Mouse (Mus musculus) thymus, postnatal 10 days (tissue): ENCODE results near the gene Fam208a.
A peak's percentile ranks its signal among the peaks of the same experiment; 100 is the strongest.

Experiments
- DNase-seq, 2 experiments: peaks; one replicate each; pipeline ENCODE4 v3.0.0; 2021; ENCODE audit warnings: low spot score in 2 of 2

Gene Fam208a

DNA sequence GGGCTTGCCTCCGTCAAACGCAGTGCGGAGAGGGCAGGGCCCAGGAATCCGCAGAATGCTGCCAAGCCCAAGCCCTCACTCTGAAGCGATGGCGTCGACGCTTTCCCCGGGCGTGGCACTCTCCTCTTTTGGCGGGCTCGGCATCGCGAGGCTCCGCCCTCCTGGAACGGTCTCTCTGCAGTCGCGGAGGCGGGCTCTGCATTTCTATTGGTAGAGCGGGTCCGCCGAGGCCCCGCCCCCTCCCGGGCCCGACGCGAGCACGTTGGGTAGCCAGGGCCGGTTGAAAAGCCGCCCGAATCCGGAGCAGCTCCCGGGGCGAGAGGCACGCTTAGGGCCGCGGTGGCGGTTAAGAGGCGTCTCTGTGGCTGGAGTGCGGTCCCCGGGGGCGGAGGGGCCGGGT lies at the start of gene Fam208a:
TSS of gene Fam208a (plus strand) at position 262 of the 400 bp plus-strand sequence.
- peak; percentile 91 to 94 for DNase-seq

GRCm38 (mm10) chr14:27379404-27379803 lies 49.2 kb upstream of the Fam208a start:
- DNase-seq, result no peak

DNA sequence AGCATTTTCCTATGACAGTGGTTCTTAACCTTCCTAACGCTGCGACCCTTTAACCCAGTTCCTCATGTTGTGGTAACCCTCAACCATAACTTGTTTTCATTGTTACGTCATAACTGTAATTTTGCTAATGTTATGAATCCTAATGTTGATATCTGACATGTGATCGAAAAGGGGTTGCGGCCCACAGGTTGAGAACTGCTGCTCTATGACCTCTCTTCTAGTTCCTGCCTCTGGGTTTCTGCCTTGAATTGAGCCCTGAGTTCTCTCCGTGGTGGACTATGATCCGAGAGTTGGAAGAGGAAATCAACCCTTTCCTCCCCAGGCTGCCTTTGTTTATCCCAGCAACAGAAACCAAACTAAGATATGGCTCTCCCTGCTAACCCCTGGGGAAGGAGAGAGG lies 47.2 kb upstream of the Fam208a start:
- no peak for DNase-seq

DNA sequence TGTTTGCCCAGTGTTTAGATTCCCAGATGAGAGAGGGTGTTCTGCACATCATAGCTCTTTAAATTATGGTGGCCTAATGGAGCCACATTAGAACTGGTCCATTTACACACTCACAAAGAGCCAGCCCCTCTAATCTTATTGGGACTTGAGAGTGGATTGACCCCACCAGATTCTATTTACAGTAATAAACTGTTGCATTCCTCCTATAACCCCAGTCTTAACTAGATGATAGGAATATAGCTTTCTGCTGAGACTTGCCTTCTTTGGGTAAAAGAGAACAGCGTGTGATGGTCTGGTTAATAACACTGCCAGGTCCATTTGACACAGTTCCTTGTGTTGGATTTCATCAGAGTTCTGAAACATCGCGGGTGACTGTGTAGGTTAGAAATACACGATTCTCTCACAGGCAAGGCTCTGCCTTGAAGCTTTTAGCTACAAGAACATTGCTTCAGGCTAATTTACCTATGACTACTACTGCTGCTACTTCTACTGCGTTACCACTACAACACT lies 45.3 kb upstream of the Fam208a start:
- no peak for DNase-seq

DNA sequence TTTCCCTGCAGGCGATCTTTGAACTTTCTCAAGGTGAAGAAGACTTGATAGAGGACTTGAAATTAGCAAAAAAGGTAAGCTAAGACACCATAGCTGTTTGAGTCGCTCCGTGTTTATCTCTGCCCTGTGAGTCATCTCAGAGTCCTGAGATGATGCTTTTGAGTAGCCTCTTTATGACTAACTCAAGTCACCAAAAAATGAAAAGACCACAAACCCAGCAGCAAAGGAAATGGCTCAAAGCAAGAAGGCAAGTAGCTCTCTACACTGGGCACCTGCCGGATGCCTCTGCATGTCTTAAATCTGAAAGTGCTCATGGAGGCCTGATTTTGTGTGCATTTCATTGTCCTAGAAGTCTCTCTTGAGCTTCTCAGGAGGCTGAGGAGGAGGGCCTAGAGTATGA lies 44.5 kb upstream of the Fam208a start:
- no peak for DNase-seq

GRCm38 (mm10) chr14:27388616-27389015 lies 40.0 kb upstream of the Fam208a start:
- DNase-seq, result no peak

DNA sequence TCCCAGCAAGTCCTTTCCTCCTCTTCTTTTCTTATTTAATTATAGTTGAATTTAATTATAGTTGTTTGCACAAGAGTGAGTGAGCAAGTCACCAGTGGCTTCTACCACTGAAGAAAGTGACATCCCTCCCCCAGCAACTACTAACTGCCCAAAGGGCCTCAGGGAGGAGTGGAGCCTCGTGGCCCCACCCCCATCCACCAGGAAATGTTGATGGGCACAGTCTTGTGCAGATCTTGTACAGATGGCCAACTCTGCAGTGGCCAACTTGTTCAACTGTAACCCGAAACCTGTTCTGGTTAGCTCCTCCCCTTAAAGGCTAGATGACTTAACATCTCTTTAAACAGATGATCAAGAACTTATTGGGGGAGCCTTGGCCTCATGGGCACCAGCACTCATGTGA lies 38.9 kb upstream of the Fam208a start:
- DNase-seq, result no peak

DNA sequence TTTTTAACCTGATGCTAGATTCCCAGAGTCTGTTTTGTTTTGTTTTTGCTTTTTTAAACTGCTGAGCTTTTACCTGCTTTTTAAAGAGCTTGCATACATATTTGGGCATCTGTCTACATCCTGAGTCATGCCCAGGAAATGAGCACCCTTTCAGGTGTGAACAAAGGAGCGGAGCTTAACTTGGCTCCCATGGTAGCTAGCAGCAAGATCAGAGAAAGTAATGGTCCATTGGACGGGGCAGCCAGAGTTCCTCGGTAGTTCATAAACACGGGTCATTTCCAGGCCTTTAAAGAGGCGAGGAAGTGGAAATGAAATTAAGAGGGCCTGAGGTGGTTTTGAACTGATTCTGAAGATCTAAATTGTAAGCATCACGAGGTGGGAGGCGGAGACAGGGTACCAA lies 38.0 kb upstream of the Fam208a start:
- DNase-seq, result no peak

DNA sequence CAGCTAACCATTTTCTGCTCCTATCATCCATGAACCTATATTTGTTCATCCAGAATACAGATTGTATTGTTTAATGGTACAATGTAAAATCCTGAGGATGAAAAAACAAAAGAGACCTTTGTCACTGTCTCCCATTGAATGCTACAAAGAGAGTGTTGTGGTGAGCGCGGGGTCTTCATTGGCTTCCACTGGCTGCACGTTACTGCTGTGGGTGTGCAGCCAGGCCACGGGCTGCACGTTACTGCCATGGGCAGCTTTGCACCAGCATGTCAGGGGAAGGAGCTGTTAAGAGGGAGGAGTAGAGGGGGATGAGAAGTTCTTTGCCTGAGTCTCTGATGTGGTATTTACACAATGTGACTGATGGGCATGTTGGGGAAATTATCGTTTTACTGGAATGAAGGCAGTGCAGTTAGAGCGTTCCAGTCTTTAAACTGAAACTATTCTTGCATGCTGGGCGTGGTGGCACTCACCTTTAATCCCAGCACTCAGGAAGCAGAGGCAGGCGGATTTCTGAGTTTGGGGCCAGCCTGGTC lies 36.8 kb upstream of the Fam208a start:
- DNase-seq, result no peak

- DNase-seq, result no peak
Observed at GRCm38 (mm10) chr14:27392660-27393059, 36.0 kb upstream of the Fam208a start.

DNA sequence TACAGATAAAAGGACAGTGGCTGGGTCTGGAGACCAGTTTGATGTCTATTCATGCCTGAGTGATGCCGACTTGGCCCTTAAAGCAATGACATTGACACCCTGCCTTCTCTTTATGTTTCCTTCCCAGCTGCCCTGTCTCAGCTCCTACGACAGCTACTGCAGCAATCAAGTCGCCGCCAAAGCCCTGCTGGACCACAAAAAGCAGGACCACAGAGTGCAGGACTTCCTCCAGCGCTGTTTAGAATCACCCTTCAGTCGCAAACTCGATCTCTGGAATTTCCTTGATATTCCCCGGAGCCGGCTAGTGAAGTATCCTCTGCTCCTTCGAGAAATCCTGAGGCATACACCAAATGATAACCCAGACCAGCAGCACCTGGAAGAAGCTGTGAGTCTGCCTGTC lies 34.8 kb upstream of the Fam208a start:
- DNase-seq, result no peak

DNA sequence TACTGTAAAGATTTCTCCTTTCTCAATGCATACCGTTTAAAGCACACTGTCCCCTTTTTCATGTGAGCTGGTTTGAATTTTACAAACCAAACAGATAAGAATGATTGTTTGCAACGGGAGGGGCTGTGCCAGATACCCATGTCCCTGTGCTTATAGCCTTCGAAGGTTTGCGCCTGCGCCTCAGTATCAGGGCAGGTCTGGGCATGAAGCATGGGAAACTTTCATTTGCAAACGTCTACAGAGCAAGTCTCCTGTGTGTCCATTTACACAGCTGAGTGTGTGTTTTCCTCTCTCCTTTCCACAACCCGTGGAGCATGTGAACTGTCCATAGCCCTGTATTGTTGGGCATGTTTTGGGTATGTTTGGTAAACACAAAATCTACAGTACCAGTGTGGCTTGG lies 32.2 kb upstream of the Fam208a start:
- no peak for DNase-seq

- no peak for DNase-seq
Observed at GRCm38 (mm10) chr14:27397526-27397925, 31.1 kb upstream of the Fam208a start.

DNA sequence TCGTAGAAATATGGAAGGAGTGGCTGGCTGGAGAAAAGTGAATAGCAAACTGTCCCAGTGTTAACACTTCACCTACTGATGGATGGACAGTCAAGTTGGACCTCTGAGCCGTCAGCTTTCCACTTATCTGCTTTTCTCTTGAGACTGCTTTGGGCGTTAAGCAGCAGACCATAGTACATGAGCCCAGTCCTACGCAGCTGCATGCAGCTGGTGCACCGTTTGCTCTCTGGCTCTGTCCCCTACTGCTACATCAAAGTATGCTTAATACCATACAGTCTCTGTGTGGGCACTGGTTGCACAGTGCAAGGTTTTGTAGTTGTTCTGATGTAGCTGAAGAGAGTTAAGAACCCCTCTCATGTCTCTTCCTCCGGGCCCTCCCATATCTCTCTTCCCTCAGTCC lies 28.1 kb upstream of the Fam208a start:
- no peak for DNase-seq

- no peak for DNase-seq
Observed at GRCm38 (mm10) chr14:27401717-27402278, 26.8 kb upstream of the Fam208a start.

GRCm38 (mm10) chr14:27402332-27403250 lies 26.0 kb upstream of the Fam208a start:
- peak in 1 of 2 experiments; percentile 39 for DNase-seq

- DNase-seq, result peak; percentile 25 to 34
Observed at GRCm38 (mm10) chr14:27405452-27405851, 23.2 kb upstream of the Fam208a start.

DNA sequence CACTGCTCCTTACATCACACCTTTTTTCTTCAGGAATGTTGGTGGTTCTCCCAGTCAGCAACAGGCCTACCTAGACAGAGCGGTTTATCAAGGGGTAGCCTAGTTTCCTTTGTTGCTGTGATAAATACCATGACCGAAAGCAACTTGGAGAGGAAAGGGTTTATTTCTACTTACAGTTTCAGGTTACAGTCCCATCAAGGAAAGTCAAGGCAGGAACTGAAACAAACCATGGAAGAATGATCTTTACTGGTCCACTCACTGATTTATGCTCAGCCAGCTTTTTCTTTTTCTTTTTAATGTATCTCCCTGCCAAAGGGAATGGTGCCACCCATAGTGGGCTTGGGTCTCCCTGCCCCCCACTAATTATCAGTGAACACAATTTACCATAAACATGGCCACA lies 22.7 kb upstream of the Fam208a start:
- no peak for DNase-seq

- DNase-seq, result no peak
Observed at GRCm38 (mm10) chr14:27408240-27408639, 20.4 kb upstream of the Fam208a start.

- DNase-seq, result no peak
Observed at GRCm38 (mm10) chr14:27409662-27410061, 19.0 kb upstream of the Fam208a start.

- DNase-seq, result no peak
Observed at GRCm38 (mm10) chr14:27411492-27411891, 17.1 kb upstream of the Fam208a start.

DNA sequence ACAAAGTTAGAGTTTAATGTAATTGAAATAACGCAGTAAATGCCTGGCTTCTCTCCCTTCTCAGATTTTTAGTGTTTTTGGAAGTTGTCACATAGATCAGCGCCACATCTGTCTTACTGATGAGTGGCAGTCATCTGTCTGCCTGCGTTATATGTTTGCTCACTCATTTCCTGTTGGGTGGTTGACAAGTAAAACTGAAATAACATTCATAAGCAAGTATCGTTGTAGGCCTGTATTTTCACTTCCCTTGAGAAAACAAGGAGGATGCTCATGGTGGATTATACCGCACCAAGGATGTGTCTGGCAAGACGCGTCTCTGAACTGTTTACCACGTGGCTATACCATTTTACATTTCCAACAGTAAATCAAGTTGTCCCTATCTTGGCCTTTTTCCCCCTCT lies 15.9 kb upstream of the Fam208a start:
- DNase-seq, result no peak

- peak in 1 of 2 experiments; percentile 45 for DNase-seq
Observed at GRCm38 (mm10) chr14:27413961-27414360, 14.7 kb upstream of the Fam208a start.
